Mouse (Mus musculus): ENCODE data around the gene Zfhx3. TPM values are rescaled to one million over a fixed set of nuclear protein-coding genes. Genes with fewer than 3 reads are reported as not detected.

Gene Zfhx3
- polyA plus RNA-seq, 1 experiment from 2014 or later: 15.7 TPM

DNA sequence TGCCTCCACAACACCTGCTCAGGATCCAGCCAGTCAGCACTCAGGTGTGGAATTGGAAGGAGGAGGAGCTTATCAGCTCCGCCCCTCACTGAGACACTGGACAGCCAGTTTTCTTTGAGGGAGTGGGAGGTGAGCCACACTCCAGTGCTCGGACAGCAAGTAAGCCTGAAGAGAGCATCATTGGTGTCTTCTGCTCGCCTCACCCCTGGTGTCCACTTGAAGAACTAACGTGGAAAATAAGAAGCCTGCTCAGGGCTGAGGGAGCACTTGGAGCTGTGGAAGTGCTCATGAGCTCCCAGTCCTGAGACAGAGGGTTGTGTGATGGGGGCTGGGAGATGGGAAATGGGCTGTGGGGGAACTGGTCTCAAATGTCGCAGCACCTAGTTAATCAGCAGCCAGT, 988.2 kb downstream of the Zfhx3 start:
- Histone ChIP-seq H3K36me3 (ENCODE audit: control insufficient read depth, insufficient read depth, low read length) (peaks cover 18% of the 10 kb centered on the region), H3K4me3 (ENCODE audit: low read depth, low read length) (no peak overlapping the region), H3K27me3 (replicated peaks; ENCODE audit: control insufficient read depth, insufficient read depth, low read length) (no peaks in the 10 kb centered on the region), H3K27ac (ENCODE audit: low read depth) (no peak overlapping the region), H3K9me3 (ENCODE audit: control insufficient read depth, low read length) (no peaks in the 10 kb centered on the region), H3K4me1 (replicated peaks; ENCODE audit: control insufficient read depth, insufficient read depth, low read length) (0 out of 2 replicates have a peak, but pooled peaks cover 5% of the 10 kb centered on the region), H3K9ac (ENCODE audit: low read length) (no peak overlapping the region), H3K4me2 (ENCODE audit: low read length) (no peak overlapping the region)
- ATAC-seq (replicated peaks; ENCODE audit: low FRiP score, low TSS enrichment, low read depth) (no peak), DNase-seq (ENCODE audit: low spot score) (no peak)
- 62% methylated on average over 5 of the region's 5 CpGs for WGBS

DNA sequence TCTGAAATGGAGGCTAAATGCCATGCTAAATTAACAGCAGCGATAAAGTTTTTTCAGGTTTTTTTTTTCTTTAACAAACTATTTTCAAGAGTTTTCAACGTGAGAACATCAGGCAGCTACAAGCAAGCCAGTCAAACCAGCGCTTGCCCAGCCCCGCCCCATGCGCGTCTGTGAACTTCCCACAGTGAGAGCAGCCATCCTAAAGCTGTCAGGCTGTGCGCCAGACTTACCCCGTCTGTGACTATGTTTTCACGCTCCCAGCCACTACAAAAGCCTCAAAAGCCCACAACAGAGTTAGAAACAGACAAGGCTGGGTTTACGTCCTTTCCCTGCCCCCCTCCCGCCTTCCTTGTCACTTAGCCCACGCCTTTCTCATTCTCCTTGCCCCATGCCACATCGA, 989.4 kb downstream of the Zfhx3 start:
- H3K4me2 ChIP-seq (ENCODE audit: low read length): no peak overlapping the region
- no peak for ATAC-seq (replicated peaks; ENCODE audit: low FRiP score, low TSS enrichment, low read depth)
- H3K9me3 ChIP-seq (ENCODE audit: control insufficient read depth, low read length): no peaks in the 10 kb centered on the region
- peaks cover 28% of the 10 kb centered on the region for H3K36me3 ChIP-seq (ENCODE audit: control insufficient read depth, insufficient read depth, low read length)
- WGBS: 55% methylated on average over 13 of the region's 13 CpGs
- no peak overlapping the region for H3K4me3 ChIP-seq (ENCODE audit: low read depth, low read length)
- no peak overlapping the region for H3K27ac ChIP-seq (ENCODE audit: low read depth)
- H3K4me1 ChIP-seq (replicated peaks; ENCODE audit: control insufficient read depth, insufficient read depth, low read length): 0 out of 2 replicates have a peak, but pooled peaks cover 5% of the 10 kb centered on the region
- no peak for DNase-seq (ENCODE audit: low spot score)
- H3K9ac ChIP-seq (ENCODE audit: low read length): no peak overlapping the region
- H3K27me3 ChIP-seq (replicated peaks; ENCODE audit: control insufficient read depth, insufficient read depth, low read length): no peaks in the 10 kb centered on the region

DNA sequence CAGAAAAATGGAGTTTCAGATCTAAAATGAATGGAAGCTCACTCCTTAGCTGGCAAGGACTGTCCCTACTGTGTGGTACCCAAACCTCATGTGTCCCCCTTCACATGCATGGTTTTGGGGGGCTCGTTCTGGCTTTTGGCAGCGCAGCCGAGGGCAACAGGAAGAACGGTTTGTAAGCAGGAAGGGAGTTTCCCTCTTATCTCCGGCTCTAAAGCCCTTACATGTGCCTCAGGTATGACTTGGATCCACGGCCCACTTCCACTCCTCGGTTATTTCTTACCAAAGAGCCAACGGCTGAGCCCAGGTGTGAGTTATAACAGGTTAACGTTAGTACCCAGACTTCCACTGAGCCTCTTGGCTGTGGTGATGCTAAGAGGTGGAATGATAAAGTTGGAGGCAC, 990.3 kb downstream of the Zfhx3 start:
- Histone ChIP-seq H3K27me3 (replicated peaks; ENCODE audit: control insufficient read depth, insufficient read depth, low read length) (no peaks in the 10 kb centered on the region), H3K27ac (ENCODE audit: low read depth) (no peak overlapping the region), H3K36me3 (ENCODE audit: control insufficient read depth, insufficient read depth, low read length) (peaks cover 34% of the 10 kb centered on the region), H3K9ac (ENCODE audit: low read length) (no peak overlapping the region), H3K4me3 (ENCODE audit: low read depth, low read length) (no peak overlapping the region), H3K9me3 (ENCODE audit: control insufficient read depth, low read length) (no peaks in the 10 kb centered on the region), H3K4me2 (ENCODE audit: low read length) (no peak overlapping the region), H3K4me1 (replicated peaks; ENCODE audit: control insufficient read depth, insufficient read depth, low read length) (0 out of 2 replicates have a peak, but pooled peaks cover 5% of the 10 kb centered on the region)
- WGBS: 83% methylated on average over 9 of the region's 9 CpGs
- DNase-seq (ENCODE audit: low spot score) (no peak), ATAC-seq (replicated peaks; ENCODE audit: low FRiP score, low TSS enrichment, low read depth) (no peak)

DNA sequence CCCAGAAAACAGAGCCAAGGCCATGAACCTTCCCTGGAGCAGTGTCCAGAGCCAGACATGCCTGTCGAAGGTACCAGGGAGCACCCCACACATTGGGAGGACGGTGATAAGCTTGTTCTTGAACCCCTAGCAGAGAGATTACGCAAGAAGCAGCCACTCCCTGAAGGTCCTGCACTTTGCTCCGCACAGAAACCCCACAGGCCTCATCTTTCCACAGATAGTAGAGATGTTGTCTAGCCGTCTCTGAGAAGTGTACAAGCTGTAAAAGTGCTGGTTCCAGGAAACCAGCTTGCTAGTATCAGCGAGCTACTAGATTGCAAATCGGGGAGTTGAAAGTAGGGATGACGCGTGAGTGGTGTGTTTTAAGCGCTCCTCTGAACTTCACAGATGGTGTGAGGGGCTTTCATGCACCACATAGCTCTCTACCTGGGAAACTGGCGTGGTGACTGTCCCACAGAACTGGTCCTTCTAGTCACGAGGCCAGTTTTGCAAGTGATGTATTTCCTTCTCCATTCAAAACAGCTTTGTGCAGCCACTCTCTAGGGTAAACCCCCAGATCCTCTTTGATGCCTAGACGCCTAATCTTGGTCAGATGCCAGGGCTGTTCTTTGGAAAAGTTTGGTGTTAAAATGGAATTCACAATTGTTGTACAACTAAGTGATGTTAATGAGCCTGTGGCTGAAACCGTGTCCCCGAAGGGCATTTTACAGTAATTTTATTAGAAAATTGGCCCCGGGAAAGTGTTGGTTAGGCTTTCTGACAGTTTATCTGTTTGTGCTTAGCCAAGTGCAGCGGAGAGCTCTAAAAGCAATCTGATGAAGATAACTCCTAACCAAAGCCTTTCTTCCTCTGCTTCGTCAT, 993.6 kb downstream of the Zfhx3 start:
- H3K4me3 ChIP-seq (ENCODE audit: low read depth, low read length): no peak overlapping the region
- no peak overlapping the region for H3K4me2 ChIP-seq (ENCODE audit: low read length)
- H3K4me1 ChIP-seq (replicated peaks; ENCODE audit: control insufficient read depth, insufficient read depth, low read length): 0 out of 2 replicates have a peak, but pooled peaks cover 5% of the 10 kb centered on the region
- H3K9me3 ChIP-seq (ENCODE audit: control insufficient read depth, low read length): no peaks in the 10 kb centered on the region
- no peak overlapping the region for H3K9ac ChIP-seq (ENCODE audit: low read length)
- WGBS: 82% methylated on average over 18 of the region's 18 CpGs
- no peak for DNase-seq (ENCODE audit: low spot score)
- peaks cover 48% of the 10 kb centered on the region for H3K36me3 ChIP-seq (ENCODE audit: control insufficient read depth, insufficient read depth, low read length)
- no peak for ATAC-seq (replicated peaks; ENCODE audit: low FRiP score, low TSS enrichment, low read depth)
- no peaks in the 10 kb centered on the region for H3K27me3 ChIP-seq (replicated peaks; ENCODE audit: control insufficient read depth, insufficient read depth, low read length)
- H3K27ac ChIP-seq (ENCODE audit: low read depth): no peak overlapping the region

DNA sequence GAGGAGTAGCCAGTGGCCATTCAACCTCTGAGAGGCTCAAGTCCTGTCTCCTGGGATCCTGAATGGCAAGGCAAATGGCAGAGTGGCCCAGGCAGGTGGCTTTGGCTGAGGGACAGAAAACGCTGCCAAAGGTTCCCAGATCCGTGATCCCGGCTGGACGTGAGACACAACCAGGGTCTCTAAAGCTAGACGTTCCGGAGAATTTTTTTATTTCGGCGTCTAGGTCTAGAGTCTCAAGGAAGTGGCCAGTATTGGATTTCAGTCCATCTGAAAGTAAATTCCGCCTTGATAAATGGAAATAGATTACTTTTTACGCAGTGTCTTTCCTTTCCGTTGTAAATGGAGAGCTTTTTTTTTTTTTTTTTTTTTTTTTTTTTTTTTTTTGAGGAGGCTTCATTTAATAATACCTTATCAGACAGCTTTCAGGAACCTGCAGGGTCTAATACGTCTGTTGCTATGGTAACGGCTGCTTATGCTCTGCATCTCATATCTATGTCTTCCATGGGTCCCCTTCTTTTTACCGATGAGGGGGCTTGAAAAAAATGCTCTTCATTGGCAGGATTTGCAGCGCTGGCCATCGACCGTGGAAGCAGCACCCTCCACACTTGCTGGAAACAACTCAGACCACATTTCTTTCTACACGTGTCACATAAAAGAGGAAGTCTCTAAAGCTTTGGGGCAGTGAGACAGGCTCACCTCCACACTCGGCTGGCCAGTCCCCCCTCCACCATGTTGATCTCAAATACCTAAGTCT, 994.4 kb downstream of the Zfhx3 start:
- ATAC-seq (replicated peaks; ENCODE audit: low FRiP score, low TSS enrichment, low read depth) (no peak), DNase-seq (ENCODE audit: low spot score) (no peak)
- WGBS: 82% methylated on average over 19 of the region's 19 CpGs
- H3K27me3 ChIP-seq (replicated peaks; ENCODE audit: control insufficient read depth, insufficient read depth, low read length): no peaks in the 10 kb centered on the region
- H3K9ac ChIP-seq (ENCODE audit: low read length): no peak overlapping the region
- H3K4me1 ChIP-seq (replicated peaks; ENCODE audit: control insufficient read depth, insufficient read depth, low read length): 0 out of 2 replicates have a peak, but pooled peaks cover 3% of the 10 kb centered on the region
- H3K4me2 ChIP-seq (ENCODE audit: low read length): no peak overlapping the region
- peaks cover 56% of the 10 kb centered on the region for H3K36me3 ChIP-seq (ENCODE audit: control insufficient read depth, insufficient read depth, low read length)
- H3K4me3 ChIP-seq (ENCODE audit: low read depth, low read length): no peak overlapping the region
- H3K9me3 ChIP-seq (ENCODE audit: control insufficient read depth, low read length): no peaks in the 10 kb centered on the region
- no peak overlapping the region for H3K27ac ChIP-seq (ENCODE audit: low read depth)

DNA sequence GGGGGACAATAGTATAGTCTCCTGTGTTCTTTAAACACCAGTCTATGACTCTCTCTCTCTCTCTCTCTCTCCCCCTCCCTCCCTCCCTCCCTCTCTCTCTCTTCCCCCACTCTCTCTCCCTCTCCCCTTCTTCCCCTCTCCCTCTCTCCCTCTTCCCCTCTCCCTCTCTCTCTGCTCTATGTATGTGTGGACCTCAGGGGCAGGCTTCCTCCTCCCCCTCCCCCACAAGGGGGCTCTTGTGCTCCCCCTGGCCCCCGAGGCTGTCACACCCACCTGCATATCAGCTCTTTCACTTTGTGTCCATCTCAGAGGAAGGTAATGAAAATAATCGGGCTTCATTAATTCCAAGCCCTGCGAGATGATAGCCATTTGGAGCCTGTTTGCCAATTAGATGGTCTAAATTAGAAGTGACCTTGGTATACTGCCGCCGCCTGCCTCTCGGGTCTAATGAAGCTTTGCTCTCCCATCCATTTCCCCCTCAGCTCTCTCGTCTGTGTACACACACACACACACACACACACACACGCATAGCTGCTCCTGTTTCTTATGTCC, 995.5 kb downstream of the Zfhx3 start:
- no peak overlapping the region for H3K9ac ChIP-seq (ENCODE audit: low read length)
- no peak overlapping the region for H3K4me2 ChIP-seq (ENCODE audit: low read length)
- DNase-seq (ENCODE audit: low spot score): no peak
- no peak for ATAC-seq (replicated peaks; ENCODE audit: low FRiP score, low TSS enrichment, low read depth)
- no peaks in the 10 kb centered on the region for H3K27me3 ChIP-seq (replicated peaks; ENCODE audit: control insufficient read depth, insufficient read depth, low read length)
- 86% methylated on average over 8 of the region's 8 CpGs for WGBS
- no peak overlapping the region for H3K4me3 ChIP-seq (ENCODE audit: low read depth, low read length)
- no peak overlapping the region for H3K27ac ChIP-seq (ENCODE audit: low read depth)
- no peaks in the 10 kb centered on the region for H3K4me1 ChIP-seq (replicated peaks; ENCODE audit: control insufficient read depth, insufficient read depth, low read length)
- peaks cover 62% of the 10 kb centered on the region for H3K36me3 ChIP-seq (ENCODE audit: control insufficient read depth, insufficient read depth, low read length)
- H3K9me3 ChIP-seq (ENCODE audit: control insufficient read depth, low read length): no peaks in the 10 kb centered on the region

DNA sequence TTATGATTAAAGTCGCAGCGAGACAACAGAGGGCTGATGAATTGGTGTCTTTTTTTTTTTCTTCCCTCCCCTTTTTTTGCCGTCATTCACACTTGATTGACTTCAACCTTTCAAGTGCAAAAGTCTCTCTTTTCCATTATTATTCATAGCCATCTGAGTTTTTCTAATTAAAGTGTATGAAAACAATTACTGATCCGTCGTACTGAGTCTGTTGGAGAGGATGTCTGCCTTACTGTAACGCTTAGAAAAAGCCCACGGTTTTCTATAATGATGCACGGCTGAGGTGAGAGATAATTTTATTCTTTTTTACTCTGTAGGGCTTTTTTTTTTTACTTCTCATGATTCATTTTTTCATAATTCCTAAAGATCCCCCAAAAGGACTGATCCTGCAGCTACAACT, 1000.2 kb downstream of the Zfhx3 start:
- Histone ChIP-seq H3K4me2 (ENCODE audit: low read length) (no peak overlapping the region), H3K9ac (ENCODE audit: low read length) (no peak overlapping the region), H3K9me3 (ENCODE audit: control insufficient read depth, low read length) (peaks cover 3% of the 10 kb centered on the region; the same call in 1 of the 2 replicates), H3K27me3 (replicated peaks; ENCODE audit: control insufficient read depth, insufficient read depth, low read length) (no peaks in the 10 kb centered on the region), H3K27ac (ENCODE audit: low read depth) (no peak overlapping the region), H3K4me3 (ENCODE audit: low read depth, low read length) (no peak overlapping the region), H3K36me3 (ENCODE audit: control insufficient read depth, insufficient read depth, low read length) (peaks cover 66% of the 10 kb centered on the region), H3K4me1 (replicated peaks; ENCODE audit: control insufficient read depth, insufficient read depth, low read length) (no peaks in the 10 kb centered on the region)
- WGBS: 86% methylated on average over 8 of the region's 8 CpGs
- no peak for DNase-seq (ENCODE audit: low spot score)
- no peak for ATAC-seq (replicated peaks; ENCODE audit: low FRiP score, low TSS enrichment, low read depth)

DNA sequence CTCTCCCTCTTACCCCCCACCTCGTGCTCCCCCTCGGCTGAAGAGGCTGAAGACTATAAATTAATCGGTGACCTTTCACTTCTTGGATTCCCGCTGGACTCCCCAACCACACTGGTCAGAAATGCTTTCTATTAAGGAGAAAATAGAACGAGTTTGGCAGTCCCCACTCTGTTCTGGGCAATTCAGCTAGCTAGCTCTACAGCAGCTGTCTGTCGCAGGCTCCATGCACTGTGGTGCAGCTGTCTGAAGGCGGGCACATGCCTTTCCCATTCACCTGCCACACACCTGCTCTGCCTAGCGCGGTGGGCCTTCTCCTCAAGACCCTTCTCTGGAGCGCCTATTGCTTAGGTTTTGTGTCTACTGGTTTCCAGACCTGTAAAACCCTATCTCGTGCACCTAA, 1000.7 kb downstream of the Zfhx3 start:
- H3K27ac ChIP-seq (ENCODE audit: low read depth): no peak overlapping the region
- H3K4me1 ChIP-seq (replicated peaks; ENCODE audit: control insufficient read depth, insufficient read depth, low read length): no peaks in the 10 kb centered on the region
- 83% methylated on average over 11 of the region's 11 CpGs for WGBS
- DNase-seq (ENCODE audit: low spot score) (no peak), ATAC-seq (replicated peaks; ENCODE audit: low FRiP score, low TSS enrichment, low read depth) (no peak)
- no peak overlapping the region for H3K9ac ChIP-seq (ENCODE audit: low read length)
- H3K27me3 ChIP-seq (replicated peaks; ENCODE audit: control insufficient read depth, insufficient read depth, low read length): no peaks in the 10 kb centered on the region
- H3K9me3 ChIP-seq (ENCODE audit: control insufficient read depth, low read length): peaks cover 5% of the 10 kb centered on the region
- H3K36me3 ChIP-seq (ENCODE audit: control insufficient read depth, insufficient read depth, low read length): peaks cover 70% of the 10 kb centered on the region
- no peak overlapping the region for H3K4me3 ChIP-seq (ENCODE audit: low read depth, low read length)
- no peak overlapping the region for H3K4me2 ChIP-seq (ENCODE audit: low read length)
